Mouse (Mus musculus) midbrain, embryonic 15.5 days (tissue): Measurements from ENCODE around the gene Gpr15. TPM values are rescaled to one million over a fixed set of nuclear protein-coding genes. Genes with fewer than 3 reads are reported as not detected.

Experiments used
- microRNA-seq: library from miRNA; unstranded; fragments of <30 nt; microRNA quantifications from one replicate; pipeline ENCODE4, GENCODE M21; 2016
- polyA plus RNA-seq: library from polyadenylated mRNA; unstranded; fragments of >200 nt; fragmentation: Nextera tagmentation; extraction: Ambion mirVana; gene quantifications from 2 replicates; pipeline ENCODE4 v1.2.1, GENCODE M21; 2015

Gpr15 gene
- polyA plus RNA-seq, 1 experiment from 2014 or later: 0.13 TPM

Small RNA genes within 50 kb of the gene (microRNA-seq; reads per million reads assigned to microRNA genes)
- gene Gm27564: not detected

Other genes starting within 250 kb of the Gpr15 start
- 12.1 and 13.6 TPM in 2 replicates for gene St3gal6, start 194.8 kb downstream of the Gpr15 start, polyA plus RNA-seq
- gene Gm813, start 102.1 kb downstream of the Gpr15 start, polyA plus RNA-seq: not detected in 2 replicates
- not detected in 2 replicates for gene E330017A01Rik, start 80.3 kb downstream of the Gpr15 start, polyA plus RNA-seq
- gene Cpox, start 48.8 kb downstream of the Gpr15 start, polyA plus RNA-seq: 15.5 and 15.8 TPM in 2 replicates
- gene Cldnd1, start 8.8 kb upstream of the Gpr15 start, polyA plus RNA-seq: 124 and 130 TPM in 2 replicates
- gene Olfr172, start 44.1 kb upstream of the Gpr15 start, polyA plus RNA-seq: not detected in 2 replicates
- not detected in 2 replicates for gene Olfr173, start 81.2 kb upstream of the Gpr15 start, polyA plus RNA-seq
- not detected in 2 replicates for gene Olfr175-ps1, start 107.7 kb upstream of the Gpr15 start, polyA plus RNA-seq
- gene Olfr177, start 155.7 kb upstream of the Gpr15 start, polyA plus RNA-seq: not detected in 2 replicates
- not detected in 2 replicates for gene Olfr178, start 173.0 kb upstream of the Gpr15 start, polyA plus RNA-seq
- not detected in 2 replicates for gene Olfr181, start 209.7 kb upstream of the Gpr15 start, polyA plus RNA-seq
- gene Olfr180, start 210.3 kb upstream of the Gpr15 start, polyA plus RNA-seq: not detected in 2 replicates